Mouse (Mus musculus) midbrain, embryonic 15.5 days (tissue): ENCODE results near the gene Shroom3. TPM values are rescaled to one million over a fixed set of nuclear protein-coding genes. Genes with fewer than 3 reads are reported as not detected.

ENCODE experiments used
- ATAC-seq: fragments of 200-750 bp; cut with Nextera tagmentation; replicated peaks from 2 replicates; pipeline ENCODE4 v1.8.0; 2017; ENCODE audit warnings: moderate TSS enrichment
- H3K27ac ChIP-seq: fragments of 300-500 bp; sonication (generic); 2 replicates; pipeline ENCODE4 v1.5.1; 2015; ENCODE audit warnings: mild to moderate bottlenecking, inconsistent platforms
- H3K27me3 ChIP-seq: fragments of 300-500 bp; sonication (generic); replicated peaks from 2 replicates; pipeline ENCODE4 v1.6.1; 2015; ENCODE audit warnings: inconsistent platforms
- H3K36me3 ChIP-seq: fragments of 300-500 bp; sonication (generic); replicated peaks from 2 replicates; pipeline ENCODE4 v1.6.1; 2015; ENCODE audit warnings: inconsistent platforms
- H3K4me1 ChIP-seq: fragments of 300-500 bp; sonication (generic); 2 replicates; pipeline ENCODE4 v1.6.1; 2015; ENCODE audit warnings: inconsistent platforms
- H3K4me2 ChIP-seq: fragments of 300-500 bp; sonication (generic); 2 replicates; pipeline ENCODE4 v1.6.1; 2015; ENCODE audit warnings: inconsistent platforms, mild to moderate bottlenecking, moderate library complexity
- H3K4me3 ChIP-seq: fragments of 300-500 bp; sonication (generic); 2 replicates; pipeline ENCODE4 v1.5.1; 2015; ENCODE audit warnings: mild to moderate bottlenecking, inconsistent platforms
- H3K9ac ChIP-seq: fragments of 300-500 bp; sonication (generic); 2 replicates; pipeline ENCODE4 v1.6.1; 2015; ENCODE audit warnings: mild to moderate bottlenecking, inconsistent platforms
- H3K9me3 ChIP-seq: fragments of 300-500 bp; sonication (generic); 2 replicates; pipeline ENCODE4 v1.6.1; 2016; ENCODE audit warnings: inconsistent platforms
- WGBS: fragments of 180-500 bp; shearing (Covaris S2); methylation state at CpG from one replicate; pipeline ENCODE4 v1.1.7; 2015; ENCODE audit warnings: mixed read lengths; 5-methylcytosine and 5-hydroxymethylcytosine counted together
- microRNA counts: library from miRNA; unstranded; fragments of <30 nt; microRNA quantifications from one replicate; lab custom pipeline; 2016
- microRNA-seq: library from miRNA; unstranded; fragments of <30 nt; microRNA quantifications from one replicate; pipeline ENCODE4, GENCODE M21; 2016
- polyA plus RNA-seq: library from polyadenylated mRNA; unstranded; fragments of >200 nt; fragmentation: Nextera tagmentation; extraction: Ambion mirVana; gene quantifications from 2 replicates; pipeline ENCODE4 v1.2.1, GENCODE M21; 2015

Shroom3 gene
- polyA plus RNA-seq, 1 experiment from 2014 or later: 1.9 TPM

- H3K36me3 ChIP-seq: no peaks in the 10 kb centered on the region
- no peaks in the 10 kb centered on the region for H3K27me3 ChIP-seq
- 78% methylated on average over 17 of the region's 17 CpGs for WGBS
- H3K4me2 ChIP-seq: no peak overlapping the region
- peaks cover 10% of the 10 kb centered on the region for H3K4me1 ChIP-seq
- no peak overlapping the region for H3K27ac ChIP-seq
- H3K9ac ChIP-seq: no peak overlapping the region
- ATAC-seq: no peak
- H3K4me3 ChIP-seq: no peak overlapping the region
- no peaks in the 10 kb centered on the region for H3K9me3 ChIP-seq
Observed at GRCm38 (mm10) chr5:93000774-93001757, 317.8 kb downstream of the Shroom3 start.

DNA sequence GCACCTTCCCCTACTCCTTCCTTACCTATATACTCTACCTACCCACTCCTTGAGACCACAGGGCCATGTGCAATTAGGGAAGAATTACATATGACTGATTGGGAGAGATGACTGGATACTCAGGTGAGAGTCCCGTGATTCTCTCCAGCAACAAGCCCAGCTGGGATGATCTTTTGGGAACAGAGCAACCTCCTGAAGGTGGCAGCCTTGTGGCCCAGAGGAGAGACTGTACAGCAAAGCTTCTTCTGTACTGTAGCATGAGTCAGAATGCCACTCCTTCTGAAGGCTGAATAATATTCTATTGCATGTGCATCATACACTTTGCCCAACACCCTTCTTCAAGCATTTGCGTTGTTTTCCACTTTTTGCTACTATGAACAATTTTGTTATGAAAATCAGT is 319.4 kb downstream of the Shroom3 start:
- Histone ChIP-seq H3K36me3 (no peaks in the 10 kb centered on the region), H3K9ac (no peak overlapping the region), H3K9me3 (no peaks in the 10 kb centered on the region), H3K4me3 (no peak overlapping the region), H3K27me3 (no peaks in the 10 kb centered on the region), H3K4me1 (peaks cover 12% of the 10 kb centered on the region), H3K27ac (no peak overlapping the region), H3K4me2 (no peak overlapping the region)
- no peak for ATAC-seq
- WGBS: 96% methylated on average over 2 of the region's 2 CpGs

GRCm38 (mm10) chr5:93005229-93005814 is 322.1 kb downstream of the Shroom3 start:
- no peak overlapping the region for H3K9ac ChIP-seq
- no peaks in the 10 kb centered on the region for H3K27me3 ChIP-seq
- peak; percentile 60; the same call in 1 of the 2 replicates for ATAC-seq
- peak overlapping the region; percentile 38 for H3K4me2 ChIP-seq
- no peaks in the 10 kb centered on the region for H3K9me3 ChIP-seq
- peaks cover 12% of the 10 kb centered on the region for H3K4me1 ChIP-seq
- H3K27ac ChIP-seq: no peak overlapping the region
- 12% methylated on average over 20 of the region's 20 CpGs for WGBS
- H3K4me3 ChIP-seq: peak overlapping the region; percentile 9
- no peaks in the 10 kb centered on the region for H3K36me3 ChIP-seq

DNA sequence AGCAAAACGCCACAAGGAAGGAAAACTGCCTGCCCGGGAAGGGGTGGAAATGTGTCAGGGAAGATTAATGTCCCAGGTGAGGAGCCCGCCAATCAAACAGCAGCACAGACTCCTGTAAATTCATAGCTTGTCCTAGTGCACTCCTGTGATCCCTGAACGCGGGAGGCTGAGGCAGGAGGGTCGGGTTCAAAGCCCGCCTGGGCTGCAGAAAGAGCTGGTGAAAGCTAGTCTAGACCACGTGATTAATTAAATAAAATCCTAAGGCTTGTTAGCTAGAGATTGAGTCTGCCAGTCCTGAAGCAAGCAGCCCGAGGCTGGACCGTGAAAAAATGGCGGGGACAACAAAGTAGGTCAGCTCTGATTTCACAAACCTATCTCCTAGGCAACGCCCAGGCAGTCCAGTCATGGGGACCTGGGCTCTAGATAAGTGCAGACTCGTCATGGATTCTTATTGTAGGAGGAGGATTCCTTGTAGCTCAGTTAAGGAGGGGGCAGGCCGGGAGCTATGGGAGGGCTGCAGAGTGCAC is 322.6 kb downstream of the Shroom3 start:
- H3K4me3 ChIP-seq: peak overlapping the region; percentile 9; the same call in 1 of the 2 replicates
- H3K4me1 ChIP-seq: peaks cover 12% of the 10 kb centered on the region
- H3K27ac ChIP-seq: no peak overlapping the region
- H3K4me2 ChIP-seq: peak overlapping the region; percentile 38
- H3K9me3 ChIP-seq: no peaks in the 10 kb centered on the region
- H3K27me3 ChIP-seq: no peaks in the 10 kb centered on the region
- 40% methylated on average over 14 of the region's 14 CpGs for WGBS
- no peak overlapping the region for H3K9ac ChIP-seq
- no peaks in the 10 kb centered on the region for H3K36me3 ChIP-seq
- peak; percentile 76 for ATAC-seq

- Histone ChIP-seq H3K4me1 (peaks cover 12% of the 10 kb centered on the region), H3K9ac (no peak overlapping the region), H3K4me3 (no peak overlapping the region), H3K36me3 (no peaks in the 10 kb centered on the region), H3K4me2 (no peak overlapping the region), H3K27ac (no peak overlapping the region), H3K27me3 (no peaks in the 10 kb centered on the region), H3K9me3 (no peaks in the 10 kb centered on the region)
- ATAC-seq: no peak
- WGBS: 95% methylated on average over 9 of the region's 9 CpGs
Observed at GRCm38 (mm10) chr5:93008256-93008655, 325.0 kb downstream of the Shroom3 start.

MicroRNAs within 50 kb of the gene (microRNA counts, 519-probe panel; counts per million panel counts)
- 2,647 counts per million, percentile 56 among the panel's probes with 10 or more counts for microRNA mmu-miR-1961 (lab: Ali Mortazavi, UCI)

Small RNAs within 50 kb of the gene (microRNA-seq; reads per million reads assigned to microRNA genes)
- not detected for gene Mir1961

Other genes with a start within 250 kb of the Shroom3 start
- gene Nup54, start 248.2 kb upstream of the Shroom3 start, polyA plus RNA-seq: 50.5 and 56.4 TPM in 2 replicates
- 24.4 and 25.4 TPM in 2 replicates for gene Scarb2, start 176.6 kb upstream of the Shroom3 start, polyA plus RNA-seq
- gene Fam47e, start 128.4 kb upstream of the Shroom3 start, polyA plus RNA-seq: 0.88 and 1.0 TPM in 2 replicates
- 4.8 and 6.1 TPM in 2 replicates for gene Stbd1, start 80.4 kb upstream of the Shroom3 start, polyA plus RNA-seq
- gene Ccdc158, start 8.2 kb upstream of the Shroom3 start, polyA plus RNA-seq: 0.37 and 0.55 TPM in 2 replicates